Mouse (Mus musculus) gastrocnemius, adult 8-10 months (tissue): ENCODE results near the gene Elp5. TPM values are rescaled to one million over a fixed set of nuclear protein-coding genes. Genes with fewer than 3 reads are reported as not detected.
A peak's percentile ranks its signal among the peaks of the same experiment; 100 is the strongest.

Source experiments
- DNase-seq, 2 experiments: peaks; one replicate each; pipeline ENCODE4 v3.0.0; 2022; ENCODE audit warnings: low spot score in 2 of 2
- total RNA-seq, 4 experiments: library from RNA; stranded (reverse); gene quantifications; 2 replicates each; pipeline ENCODE4 v1.2.4; 2022

Elp5 gene
- total RNA-seq, 4 experiments from 2014 or later = 38.8 to 40.8 (median 39.4) TPM

DNA sequence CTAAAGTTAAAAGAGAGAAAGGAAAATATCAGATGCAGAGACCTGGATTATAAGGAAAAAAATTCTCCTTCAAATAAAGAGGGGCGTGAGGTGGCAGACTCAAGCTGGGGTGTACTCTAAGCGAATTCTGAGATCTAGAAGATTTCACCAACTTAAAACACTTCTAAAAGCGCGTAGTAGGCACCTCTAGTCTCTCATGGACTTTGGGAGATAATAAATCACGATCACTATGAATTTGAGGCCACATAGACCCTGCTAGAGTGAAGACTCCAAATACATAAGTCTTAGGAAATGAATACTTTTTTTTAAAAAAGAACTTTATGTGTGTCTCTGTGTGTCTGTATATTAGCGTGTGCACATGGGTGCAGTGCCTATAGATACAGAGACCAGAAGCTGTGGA lies 33.4 kb upstream of the Elp5 start:
- DNase-seq = no peak

DNA sequence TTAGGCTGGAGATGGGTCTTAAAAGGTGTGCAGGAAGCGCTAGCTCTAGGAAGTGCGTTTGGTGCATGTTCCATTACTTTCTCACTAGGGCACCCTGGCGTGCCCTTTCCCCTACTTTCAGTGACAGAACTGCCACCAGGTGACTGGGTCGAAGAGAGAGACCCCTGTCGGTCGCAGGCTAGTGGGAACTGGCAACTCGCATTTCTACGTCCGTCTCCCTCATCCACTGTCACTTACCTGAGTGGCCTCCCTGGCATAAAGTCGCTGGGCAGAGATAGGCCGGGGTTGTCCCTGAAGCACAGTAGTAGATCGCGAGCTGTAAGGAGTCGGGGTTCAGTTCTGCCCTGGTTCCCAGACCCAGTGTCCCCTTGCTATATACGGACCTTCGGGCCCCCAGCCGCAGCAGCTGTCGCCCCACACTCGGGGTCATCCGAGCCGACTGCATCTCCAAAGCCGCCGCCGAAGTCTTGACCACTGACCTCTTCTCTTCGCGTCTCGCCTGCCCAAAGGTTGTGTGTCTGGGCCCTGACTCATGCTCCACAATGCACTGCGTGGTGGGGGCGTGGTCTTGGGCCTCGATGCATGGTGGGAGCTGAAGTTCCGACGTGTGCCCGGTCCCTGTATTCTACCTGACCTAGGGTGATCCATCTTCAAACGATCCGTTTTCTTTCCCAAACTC lies 32.7 kb upstream of the Elp5 start, which contains the start of gene Acadvl:
Gene Acadvl, minus strand, starts transcription at position 532 of the 679 bp plus-strand sequence.
- peak; percentile 88 to 90 for DNase-seq

DNA sequence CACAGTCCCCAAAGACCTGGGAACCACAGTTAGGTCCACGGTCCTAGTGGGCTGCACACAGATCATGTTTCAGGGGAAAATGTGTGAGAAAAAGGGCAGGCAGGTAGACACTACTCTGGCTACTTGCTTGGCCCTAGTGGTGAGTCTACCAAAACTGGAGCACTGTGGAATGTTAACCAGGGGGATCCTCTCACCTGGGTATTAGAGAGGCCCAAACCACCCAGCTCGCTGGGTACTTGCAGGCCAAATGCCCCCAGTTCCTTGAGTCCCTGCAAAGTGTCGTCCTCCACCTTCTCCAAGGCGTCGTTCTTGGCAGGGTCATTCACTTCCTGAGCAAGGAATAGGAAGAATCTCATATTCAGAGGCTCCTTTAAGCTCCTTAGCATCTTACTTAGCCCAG lies 31.7 kb upstream of the Elp5 start:
- no peak for DNase-seq

DNA sequence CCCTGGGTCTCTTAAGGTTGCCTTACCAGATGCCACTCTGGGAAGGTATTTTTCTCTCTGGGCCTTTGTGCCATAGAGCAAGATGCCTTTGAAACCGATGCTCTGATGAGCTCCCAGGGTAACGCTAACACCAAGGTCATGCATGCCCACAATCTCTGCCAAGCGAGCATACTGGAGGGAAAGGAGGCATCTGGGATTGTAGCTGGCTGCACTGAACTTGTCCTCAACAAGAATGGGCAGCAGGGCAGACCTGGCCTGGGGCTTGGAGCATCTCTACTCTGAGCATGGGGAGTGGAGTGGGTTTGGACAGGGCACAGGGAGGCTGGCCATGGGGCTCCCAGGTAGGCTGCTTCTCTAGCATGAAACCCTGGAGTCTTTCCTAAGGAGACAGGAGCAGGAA lies 31.1 kb upstream of the Elp5 start:
- DNase-seq = no peak

DNA sequence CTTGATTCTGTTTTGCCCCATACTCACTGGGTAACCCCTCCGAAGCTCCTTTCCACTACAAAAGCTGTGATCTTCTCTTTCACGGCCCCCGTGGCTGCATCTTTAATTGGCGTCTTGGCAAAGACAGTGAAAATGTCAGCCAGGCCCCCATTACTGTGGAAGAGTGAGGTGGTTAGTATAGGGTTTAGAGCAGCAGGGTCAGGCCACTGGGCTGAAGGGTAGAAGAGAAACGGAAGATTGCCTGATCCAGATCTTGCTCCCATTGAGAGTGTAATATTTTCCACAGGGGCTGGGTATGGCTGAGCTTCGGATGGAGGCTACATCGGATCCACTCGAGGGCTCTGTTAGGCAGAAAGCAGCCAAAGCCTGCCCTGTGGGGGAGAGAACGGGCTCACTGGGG lies 30.6 kb upstream of the Elp5 start:
- DNase-seq = no peak

DNA sequence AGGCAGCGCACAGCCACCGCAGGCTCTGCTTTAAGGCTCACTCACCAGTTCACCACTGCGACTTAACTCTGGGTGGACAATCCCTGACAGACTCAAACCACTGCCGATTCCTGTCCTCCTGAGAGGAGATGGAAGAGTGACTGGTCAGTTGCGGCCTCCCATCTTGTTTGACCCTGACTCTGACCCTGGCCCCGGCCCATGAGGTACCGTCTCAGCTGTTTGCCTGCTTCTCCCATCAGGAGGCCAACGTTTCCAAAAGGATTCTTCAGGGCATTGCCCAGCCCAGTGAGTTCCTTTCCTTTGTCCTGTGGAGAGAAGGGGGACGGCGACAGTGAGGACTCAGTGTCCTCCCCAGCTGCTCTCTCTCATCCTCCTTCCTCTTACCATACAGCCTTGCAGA lies 28.6 kb upstream of the Elp5 start:
- no peak for DNase-seq

DNA sequence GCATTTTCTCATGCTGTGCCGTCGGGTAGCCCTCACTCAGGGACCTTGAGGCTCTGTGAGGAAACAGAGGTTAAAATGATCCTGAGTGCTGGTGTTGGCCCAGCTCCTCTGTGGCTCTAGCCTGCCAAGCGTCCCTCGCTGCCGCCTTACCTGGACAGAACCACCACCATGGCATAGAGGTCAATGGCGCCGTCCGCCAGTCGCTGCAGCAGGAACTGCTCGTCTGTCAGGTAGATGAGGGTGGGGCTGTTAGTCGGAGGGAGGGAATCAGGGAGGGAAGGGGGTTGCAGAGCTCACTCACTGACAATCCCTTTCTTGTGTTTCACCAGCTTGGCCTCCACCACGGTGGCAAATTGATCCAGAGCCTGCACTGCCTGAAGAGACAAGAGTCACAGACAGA lies 28.2 kb upstream of the Elp5 start:
- no peak for DNase-seq

DNA sequence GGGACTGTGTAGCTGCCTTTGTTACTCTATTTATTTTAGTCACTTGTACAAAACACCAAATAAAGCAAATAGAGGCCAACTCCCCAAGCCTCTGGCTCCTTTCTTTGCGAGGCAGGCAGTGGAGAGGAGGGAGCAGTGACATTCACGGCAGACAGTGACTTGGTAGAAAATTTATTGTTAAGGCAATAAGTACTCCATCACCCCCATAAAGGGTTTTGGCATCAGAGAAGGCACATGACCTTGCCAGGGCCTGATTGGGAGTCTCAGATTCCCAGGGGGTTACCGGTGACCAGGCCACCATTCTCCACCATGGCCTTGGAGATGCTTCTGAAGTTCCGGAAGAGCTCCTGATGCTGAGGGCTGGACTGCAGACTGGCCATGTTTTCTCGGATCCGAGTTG lies 27.7 kb upstream of the Elp5 start:
- DNase-seq = no peak

DNA sequence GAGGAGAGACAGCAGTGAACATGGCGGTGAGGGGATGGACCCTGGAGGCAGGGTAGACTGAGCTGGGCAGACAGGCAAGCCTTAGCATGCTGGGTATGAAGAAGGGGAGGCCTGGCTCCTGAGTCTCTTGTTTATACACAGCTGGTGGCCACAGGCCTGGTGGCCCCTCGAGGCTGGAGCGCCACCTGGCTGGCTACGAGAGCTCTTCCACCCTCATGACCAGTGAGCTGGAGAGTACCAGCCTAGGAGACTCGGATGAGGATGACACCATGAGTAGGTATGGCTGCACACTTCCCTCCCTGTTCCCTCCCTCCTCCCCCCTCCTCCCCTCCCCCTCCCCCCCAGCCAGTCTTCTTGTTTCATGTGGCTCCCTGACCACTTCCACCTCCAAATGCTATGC lies 23.2 kb upstream of the Elp5 start:
- DNase-seq = no peak

DNA sequence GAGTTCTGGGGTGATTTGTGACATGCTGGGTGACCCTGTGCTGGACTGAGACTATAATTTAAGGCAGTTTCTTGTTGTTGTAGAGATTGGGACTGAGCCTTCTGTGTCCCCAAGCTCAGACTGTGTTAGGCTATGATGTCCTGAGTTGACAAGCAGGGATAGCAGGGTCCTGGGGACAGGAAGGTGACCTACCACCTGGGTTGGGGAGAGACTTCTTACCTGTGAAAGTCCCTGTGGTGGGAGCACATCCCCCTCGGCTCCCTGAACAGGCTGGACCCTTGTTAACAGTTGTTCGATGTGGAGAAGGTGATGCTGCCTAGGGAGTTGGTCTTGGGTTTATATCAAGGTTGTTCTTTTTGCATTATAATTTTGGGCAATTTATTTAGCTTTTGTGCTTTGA lies 20.2 kb upstream of the Elp5 start:
- no peak for DNase-seq

DNA sequence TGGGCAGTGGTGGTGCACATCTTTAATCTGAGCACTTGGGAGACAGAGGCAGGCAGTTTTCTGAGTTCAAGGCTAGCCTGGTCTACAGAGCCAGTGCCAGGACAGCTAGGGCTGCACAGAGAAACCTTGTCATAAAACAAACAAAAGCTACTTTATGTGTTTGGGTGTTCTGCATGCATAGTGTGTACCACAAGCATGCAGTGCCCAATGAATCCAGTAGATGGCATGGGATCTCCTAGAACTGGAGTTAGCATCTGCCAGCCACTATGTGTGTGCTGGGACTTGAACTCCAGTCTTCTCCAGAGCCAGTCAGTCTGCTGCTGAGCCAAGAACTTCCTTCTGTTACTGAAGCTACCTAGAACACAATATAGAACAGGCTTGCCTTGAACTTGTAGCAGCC lies 19.5 kb upstream of the Elp5 start:
- no peak for DNase-seq

DNA sequence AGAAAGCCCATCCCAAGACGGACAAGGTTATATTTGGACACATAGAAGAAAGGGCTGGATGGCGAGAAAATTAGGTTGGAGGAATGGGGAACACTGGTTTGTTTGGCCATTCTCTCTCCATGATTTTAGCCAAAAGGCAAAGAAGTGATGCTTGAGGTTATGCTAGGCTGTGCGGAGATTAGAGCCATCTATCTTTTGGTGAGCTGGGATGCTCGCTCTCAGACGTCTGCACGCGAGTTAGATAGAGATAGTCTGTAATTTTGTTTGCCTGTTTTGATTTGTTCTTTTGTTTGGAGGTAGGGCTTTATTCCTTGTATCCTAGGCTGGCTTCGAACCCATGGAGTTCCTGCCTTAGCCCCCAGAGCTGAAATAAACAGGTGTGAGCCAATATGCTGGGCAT lies 18.8 kb upstream of the Elp5 start:
- no peak for DNase-seq

DNA sequence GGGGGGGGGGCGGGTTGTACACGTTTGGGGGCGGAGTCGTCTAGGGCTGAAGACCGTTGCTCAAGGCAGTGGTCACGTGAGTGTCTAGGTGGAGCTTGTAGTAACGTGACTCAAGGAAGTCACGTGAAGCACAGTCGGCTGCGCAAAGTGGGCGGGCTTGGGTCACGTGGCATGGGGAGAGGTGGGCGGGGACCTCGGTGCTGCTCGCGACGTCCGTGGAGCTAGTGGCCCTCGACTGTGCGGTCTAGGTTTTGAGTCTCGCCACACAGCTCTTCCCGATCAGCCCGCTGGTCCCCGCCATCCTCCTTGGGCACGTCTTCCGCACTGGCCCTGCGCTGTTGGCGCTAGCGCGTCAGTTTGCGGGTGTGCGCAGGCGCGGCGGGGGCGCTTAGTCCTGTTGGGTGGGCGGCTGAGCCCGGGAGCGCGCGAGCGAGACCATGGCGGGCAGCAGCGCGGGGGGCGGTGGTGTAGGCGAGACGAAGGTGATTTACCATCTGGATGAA lies 18.1 kb upstream of the Elp5 start, which contains the start of gene Dvl2:
Gene Dvl2, plus strand, starts transcription at position 200 of the 503 bp plus-strand sequence.
- peak; percentile 75 to 86 for DNase-seq

DNA sequence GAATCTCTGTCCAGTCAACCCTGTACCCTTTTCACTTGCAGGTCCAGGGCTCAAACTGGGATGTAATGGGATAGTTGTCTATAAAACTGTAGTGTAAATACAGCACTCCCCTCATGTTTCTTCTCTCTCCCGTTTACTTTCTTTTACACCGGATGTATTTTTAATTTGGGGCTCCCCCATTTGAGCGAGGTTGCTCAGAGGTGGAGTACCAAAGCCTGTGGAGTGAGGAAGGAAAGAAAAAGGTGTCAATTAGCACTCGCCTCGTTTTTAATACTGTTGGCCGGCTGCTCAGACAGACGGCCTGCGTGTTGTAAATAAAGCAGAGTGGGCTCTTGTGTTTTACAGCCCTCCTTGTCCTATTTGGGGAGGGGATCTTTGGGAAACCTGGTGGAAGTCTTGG lies 17.3 kb upstream of the Elp5 start:
- DNase-seq = no peak

DNA sequence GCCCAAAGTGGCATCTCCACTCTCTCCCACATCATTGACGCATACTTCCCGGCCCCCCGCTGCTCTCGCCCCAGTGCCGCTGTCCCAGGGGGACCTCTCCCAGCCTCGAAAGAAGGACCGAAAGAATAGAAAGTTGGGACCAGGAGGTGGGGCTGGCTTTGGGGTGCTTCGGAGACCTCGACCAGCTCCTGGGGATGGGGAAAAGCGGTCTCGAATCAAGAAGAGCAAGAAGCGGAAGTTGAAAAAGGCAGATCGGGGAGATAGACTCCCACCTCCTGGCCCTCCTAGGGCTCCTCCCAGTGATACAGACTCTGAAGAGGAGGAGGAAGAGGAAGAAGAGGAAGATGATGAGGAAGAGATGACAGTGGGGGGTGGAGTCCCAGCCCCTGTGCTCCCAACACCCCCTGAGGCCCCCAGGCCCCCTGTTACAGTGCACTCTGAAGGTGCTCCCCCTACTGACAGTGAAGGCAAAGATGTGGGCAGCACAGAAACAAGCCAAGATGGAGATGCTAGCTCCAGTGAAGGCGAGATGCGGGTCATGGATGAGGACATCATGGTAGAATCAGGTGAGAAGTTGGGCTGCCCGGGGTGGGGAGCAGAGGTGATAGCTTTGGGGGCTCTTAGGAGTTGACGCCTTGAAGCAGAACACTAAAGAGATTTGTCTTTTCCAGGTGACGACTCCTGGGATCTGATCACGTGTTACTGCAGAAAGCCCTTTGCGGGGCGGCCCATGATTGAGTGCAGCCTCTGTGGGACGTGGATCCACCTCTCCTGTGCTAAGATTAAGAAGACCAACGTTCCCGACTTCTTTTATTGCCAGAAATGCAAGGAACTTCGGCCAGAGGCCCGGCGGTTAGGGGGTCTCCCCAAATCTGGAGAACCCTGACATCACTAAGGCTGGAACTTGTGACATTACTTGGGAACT lies 16.5 kb upstream of the Elp5 start:
- DNase-seq = no peak

DNA sequence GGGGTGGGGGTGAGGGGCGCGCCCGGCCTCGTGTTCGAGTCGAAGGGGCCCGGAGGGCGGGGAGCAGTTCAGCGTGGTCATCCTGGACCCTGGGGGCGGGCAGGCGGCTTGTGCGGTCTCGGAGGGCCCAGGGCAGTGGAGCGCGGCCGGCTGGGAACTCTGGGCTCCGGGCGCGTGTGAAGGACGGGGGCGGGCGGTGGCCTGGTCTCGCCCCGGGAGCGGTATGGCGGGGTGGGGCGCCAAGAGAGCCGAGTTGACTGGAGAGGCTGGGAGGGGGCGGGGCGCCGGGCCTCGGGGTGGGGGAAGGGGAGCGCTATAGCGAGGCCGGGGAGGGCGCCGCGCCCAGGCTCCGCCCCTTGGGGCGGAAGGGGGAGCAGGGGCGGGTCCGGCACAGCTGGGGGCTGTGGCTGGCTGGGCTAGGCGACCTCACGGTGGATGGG lies 14.8 kb upstream of the Elp5 start:
- DNase-seq = peak; percentile 85 to 90

DNA sequence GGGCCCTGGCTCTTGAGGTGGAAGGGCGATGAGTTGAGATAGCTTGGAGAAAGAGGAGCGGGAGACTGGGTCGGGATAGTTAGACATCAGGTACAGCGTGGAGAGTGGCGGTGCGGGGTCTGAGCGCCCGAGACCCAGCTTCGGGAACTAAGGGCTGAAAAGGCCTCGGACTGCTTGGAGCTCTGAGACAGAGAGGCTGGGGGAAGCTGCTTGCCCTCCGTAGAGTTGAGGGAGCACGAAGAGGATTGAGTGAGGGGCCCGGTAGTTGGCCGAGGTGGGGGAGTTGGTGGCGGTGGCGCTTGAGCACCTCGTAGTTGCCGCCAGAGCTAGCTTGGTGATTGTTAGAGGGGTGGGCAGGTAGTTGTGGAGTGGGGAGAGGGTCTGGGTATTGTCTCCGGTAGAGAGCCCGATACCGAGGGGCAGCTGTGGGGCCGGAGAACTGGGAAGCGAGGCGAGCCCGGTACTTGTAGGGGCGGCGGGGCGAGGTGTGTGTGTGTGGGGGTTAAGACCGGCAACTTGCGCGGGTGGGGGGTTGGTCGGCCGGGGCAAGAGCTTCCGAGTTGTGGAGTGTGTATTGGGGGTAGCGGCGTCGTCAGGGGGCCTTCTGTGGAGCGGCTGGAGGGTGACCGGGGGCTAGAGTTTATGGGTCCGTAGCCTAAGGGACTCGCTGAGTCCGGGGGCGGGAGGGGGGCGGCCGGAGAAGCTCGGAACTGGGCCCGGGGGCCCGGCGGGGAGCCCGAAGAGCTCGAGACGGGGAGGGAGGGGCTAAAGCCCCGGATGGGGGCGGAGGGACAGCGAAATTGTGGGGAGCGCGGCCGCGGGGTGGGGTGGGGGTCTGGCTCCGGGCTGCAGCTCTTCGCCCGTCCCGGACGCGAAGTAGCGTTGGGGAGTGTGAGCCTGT lies 14.1 kb upstream of the Elp5 start:
- peak in 1 of 2 experiments; percentile 38 for DNase-seq

DNA sequence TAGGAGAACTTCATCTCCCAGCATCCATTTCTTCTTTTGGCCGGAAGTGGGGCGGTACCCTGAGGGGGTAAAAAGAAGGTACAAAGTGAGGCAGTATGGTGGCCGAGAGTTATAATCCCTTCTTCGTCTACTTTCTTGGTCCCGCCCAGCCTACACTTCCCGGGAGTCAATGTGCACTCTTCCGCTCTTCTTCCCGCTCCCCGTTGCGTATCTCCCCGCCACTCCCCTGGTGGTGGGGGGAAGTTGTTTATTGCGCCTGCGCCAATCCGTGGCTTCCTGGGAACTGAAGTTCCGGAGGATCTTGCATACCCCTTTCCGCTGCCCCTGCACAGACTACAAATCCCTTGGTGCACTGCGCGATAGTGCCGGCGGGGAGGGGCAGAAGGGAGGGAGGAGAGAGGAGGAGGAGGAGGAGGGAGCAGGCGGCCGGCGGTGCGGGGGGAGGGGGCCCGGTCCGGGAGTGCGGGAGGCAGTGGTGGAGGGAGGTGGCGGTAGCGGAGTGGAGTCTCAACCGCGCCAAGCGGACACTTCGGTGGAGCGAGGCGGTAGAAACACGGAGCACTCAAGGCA lies 13.2 kb upstream of the Elp5 start, which contains the start of gene Phf23:
Gene Phf23, plus strand, starts transcription at position 387 of the 570 bp plus-strand sequence.
- peak; percentile 94 to 98 for DNase-seq

DNA sequence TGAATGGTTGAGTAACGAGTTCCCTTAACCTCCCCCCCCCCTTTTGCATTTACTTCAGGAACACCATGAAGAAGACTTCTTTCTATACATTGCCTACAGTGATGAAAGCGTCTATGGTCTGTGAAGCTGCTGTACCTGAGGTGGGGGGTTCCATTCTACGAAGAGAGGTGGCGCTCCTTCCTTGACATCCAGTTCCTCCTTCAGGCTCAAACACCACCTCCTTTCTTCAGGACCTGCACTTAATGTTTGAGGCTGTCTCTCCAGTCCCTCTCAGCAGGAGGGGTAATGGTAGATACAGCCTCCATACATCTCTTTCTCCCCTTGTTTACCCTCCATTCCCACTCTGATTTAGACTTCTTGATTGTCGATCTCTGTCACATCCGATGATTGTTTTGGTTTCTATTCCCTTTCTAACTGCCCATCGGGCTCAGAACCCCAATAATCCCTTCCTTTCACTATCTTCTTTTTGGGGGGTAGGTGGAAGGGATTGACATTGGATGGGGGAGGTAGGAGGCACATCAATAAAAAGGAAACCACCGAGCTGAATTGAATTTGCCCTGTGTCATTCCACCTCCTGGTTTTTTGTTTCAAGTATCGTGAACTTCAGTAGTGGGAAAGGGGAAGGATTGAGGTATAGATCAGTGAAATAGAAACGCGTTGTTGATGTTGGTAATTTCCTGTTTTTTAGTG lies 12.2 kb upstream of the Elp5 start:
- DNase-seq = no peak

DNA sequence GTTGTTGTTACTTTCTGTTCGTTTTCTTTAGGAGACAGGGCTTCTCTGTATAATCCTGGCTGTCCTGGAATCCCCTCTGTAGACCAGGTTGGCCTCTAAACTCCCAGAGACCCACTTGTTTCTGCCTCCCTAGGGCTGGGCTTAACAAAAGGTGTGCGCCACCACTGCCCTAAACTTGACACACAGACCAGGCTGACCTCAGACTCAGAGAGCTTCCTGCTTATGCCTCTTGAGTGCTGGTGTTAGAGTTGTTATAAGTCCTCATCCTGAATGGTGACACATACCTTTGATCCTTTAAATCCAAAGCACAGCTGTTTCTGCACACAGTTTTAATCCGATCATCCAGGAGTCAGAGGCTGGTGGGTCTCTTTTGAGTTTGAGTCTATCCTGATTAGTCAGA lies 10.6 kb upstream of the Elp5 start:
- DNase-seq = no peak
